Mouse (Mus musculus) thymus, adult 18-20 months (tissue): Measurements from ENCODE around the gene Prm1.
"Not testable (repeated sequence)": the region's sequence is repeated elsewhere in the genome, so short reads cannot be mapped to it uniquely, and the experiment has no call there.

Source experiments
- DNase-seq, 2 experiments: peaks; one replicate each; pipeline ENCODE4 v3.0.0; 2022; ENCODE audit warnings: mixed read lengths in 2 of 2

The Prm1 gene

GRCm38 (mm10) chr16:10805789-10806527 lies at the start of gene Prm1:
Prm1 (minus strand) TSS chr16:10805839.
- peak; percentile 69 to 80 for DNase-seq

GRCm38 (mm10) chr16:10852216-10852615 lies 46.6 kb upstream of the Prm1 start:
- DNase-seq, result not testable (repeated sequence)

- DNase-seq, result no peak
Measured at GRCm38 (mm10) chr16:10850905-10851304, 45.3 kb upstream of the Prm1 start.

GRCm38 (mm10) chr16:10849965-10850861 lies 44.6 kb upstream of the Prm1 start:
- DNase-seq, result no peak

GRCm38 (mm10) chr16:10846503-10846902 lies 40.9 kb upstream of the Prm1 start:
- peak; percentile 47 to 63 for DNase-seq

GRCm38 (mm10) chr16:10845952-10846351 lies 40.3 kb upstream of the Prm1 start:
- no peak for DNase-seq

GRCm38 (mm10) chr16:10844319-10844670 lies 38.7 kb upstream of the Prm1 start:
- DNase-seq, result no peak

GRCm38 (mm10) chr16:10843486-10844318 lies 38.1 kb upstream of the Prm1 start:
- peak; percentile 69 to 83 for DNase-seq

- no peak for DNase-seq
Measured at GRCm38 (mm10) chr16:10842282-10842855, 36.7 kb upstream of the Prm1 start.

- DNase-seq, result no peak
Measured at GRCm38 (mm10) chr16:10840018-10840417, 34.4 kb upstream of the Prm1 start.

GRCm38 (mm10) chr16:10838487-10839245 lies 33.0 kb upstream of the Prm1 start:
- no peak for DNase-seq

GRCm38 (mm10) chr16:10837903-10838302 lies 32.3 kb upstream of the Prm1 start:
- peak; percentile 51 to 69 for DNase-seq

- no peak for DNase-seq
Measured at GRCm38 (mm10) chr16:10837250-10837649, 31.6 kb upstream of the Prm1 start.

- DNase-seq, result peak; percentile 60 to 82
Measured at GRCm38 (mm10) chr16:10836388-10836787, 30.7 kb upstream of the Prm1 start.

- DNase-seq, result peak; percentile 81 to 83
Measured at GRCm38 (mm10) chr16:10834911-10835587, 29.4 kb upstream of the Prm1 start, which contains the start of gene Rmi2. Rmi2 (plus strand) TSS chr16:10835059.

- DNase-seq, result no peak
Measured at GRCm38 (mm10) chr16:10834542-10834910, 28.9 kb upstream of the Prm1 start.

- DNase-seq, result peak in 1 of 2 experiments; percentile 33
Measured at GRCm38 (mm10) chr16:10828461-10828805, 22.8 kb upstream of the Prm1 start.

- peak in 1 of 2 experiments; percentile 43 for DNase-seq
Measured at GRCm38 (mm10) chr16:10827766-10828460, 22.3 kb upstream of the Prm1 start.

GRCm38 (mm10) chr16:10827269-10827668 lies 21.6 kb upstream of the Prm1 start:
- peak in 1 of 2 experiments; percentile 46 for DNase-seq

GRCm38 (mm10) chr16:10825840-10826239 lies 20.2 kb upstream of the Prm1 start:
- DNase-seq, result no peak

- no peak for DNase-seq
Measured at GRCm38 (mm10) chr16:10824536-10824935, 18.9 kb upstream of the Prm1 start.
